In genomic region chr17:17837919-17838701, GRCm38 (mm10) we compare ENCODE assay signal across 8 mouse cellular contexts. TPM values are rescaled to one million over a fixed set of nuclear protein-coding genes. Genes with fewer than 3 reads are reported as not detected.
DNase-seq lines count a peak whose midpoint lies in the region; ATAC-seq lines count a peak whose summit lies in the region.

No protein-coding gene starts in this region.

- ATAC-seq in inflammation-experienced regulatory T-cells, adult 6 months: peak; percentile 97
- ATAC-seq in megakaryocyte-erythroid progenitor cell, adult 5-6 weeks (replicated peaks; ENCODE audit: low FRiP score, low TSS enrichment, poor library complexity, severe bottlenecking): peak; percentile 99

- intact Hi-C loops in left cerebral cortex, postnatal 10 days (cut with DNase I): no loop called here

- DNase-seq in adipocyte (ENCODE audit: low spot score): peak; percentile 98
- peak; percentile 93 for DNase-seq in embryo, embryonic 10 days (ENCODE audit: low spot score)
- DNase-seq in gastrocnemius, postnatal 10 days: peak; percentile 90
- peak; percentile 93 to 97 for DNase-seq in left cerebral cortex, postnatal 10 days (ENCODE audit: extremely low spot score in 1 of 2, low spot score in 2 of 2)
- DNase-seq in right cerebral cortex, postnatal 25 days: peak; percentile 93
- DNase-seq in urinary bladder, postnatal 4 days (ENCODE audit: low spot score in 2 of 2): peak; percentile 91 to 94

RNA-seq across cellular contexts. Expression of gene Spaca6, which starts 11.2 kb away (rescaled TPM):
- total RNA-seq in gastrocnemius, postnatal 10 days (2021): 10 to 100 TPM; 14.3 to 28.7 TPM
- 10 to 100 TPM in 2 of 3 experiments, 1 to 10 TPM in 1; 2.4 to 13.5 (median 12.6) TPM for polyA plus RNA-seq in inflammation-experienced regulatory T-cells, adult 6 months (2017; shearing (Covaris generic))
- 10 to 100 TPM; 80.5 to 82.2 TPM for total RNA-seq in left cerebral cortex, postnatal 10 days (2021)
- 2.9 and 4.6 TPM in 2 replicates for total RNA-seq in megakaryocyte-erythroid progenitor cell, adult 5-6 weeks (2014; fragmentation: Nextera tagmentation)
- 0.69 TPM in 1 of 2 replicates, not detected in the other for total RNA-seq in megakaryocyte-erythroid progenitor cell, adult 5-6 weeks (2017)

RNA-seq across cellular contexts. Expression of gene Has1, which starts 16.9 kb away (rescaled TPM):
- total RNA-seq in gastrocnemius, postnatal 10 days (2021): under 1 TPM; 0.09 to 0.19 TPM
- under 1 TPM in 1 of 3 experiments, not detected in 2; 0.12 TPM for polyA plus RNA-seq in inflammation-experienced regulatory T-cells, adult 6 months (2017; shearing (Covaris generic))
- total RNA-seq in left cerebral cortex, postnatal 10 days (2021): under 1 TPM; 0.20 to 0.64 TPM
- not detected in 2 replicates for total RNA-seq in megakaryocyte-erythroid progenitor cell, adult 5-6 weeks (2014; fragmentation: Nextera tagmentation)
- not detected in 2 replicates for total RNA-seq in megakaryocyte-erythroid progenitor cell, adult 5-6 weeks (2017)

RNA-seq across cellular contexts. Expression of gene Fpr1, which starts 45.6 kb away (rescaled TPM):
- under 1 TPM in 1 of 2 experiments, not detected in 1; 0.32 TPM for total RNA-seq in gastrocnemius, postnatal 10 days (2021)
- under 1 TPM in 1 of 3 experiments, not detected in 2; 0.72 TPM for polyA plus RNA-seq in inflammation-experienced regulatory T-cells, adult 6 months (2017; shearing (Covaris generic))
- total RNA-seq in left cerebral cortex, postnatal 10 days (2021): not detected
- total RNA-seq in megakaryocyte-erythroid progenitor cell, adult 5-6 weeks (2014; fragmentation: Nextera tagmentation): not detected in 2 replicates
- total RNA-seq in megakaryocyte-erythroid progenitor cell, adult 5-6 weeks (2017): not detected in 2 replicates

RNA-seq across cellular contexts. Expression of gene Fpr2, which starts 49.5 kb away (rescaled TPM):
- under 1 TPM in 1 of 2 experiments, not detected in 1; 0.47 TPM for total RNA-seq in gastrocnemius, postnatal 10 days (2021)
- under 1 TPM in 2 of 3 experiments, not detected in 1; 0.34 to 0.64 TPM for polyA plus RNA-seq in inflammation-experienced regulatory T-cells, adult 6 months (2017; shearing (Covaris generic))
- not detected for total RNA-seq in left cerebral cortex, postnatal 10 days (2021)
- not detected in 2 replicates for total RNA-seq in megakaryocyte-erythroid progenitor cell, adult 5-6 weeks (2014; fragmentation: Nextera tagmentation)
- total RNA-seq in megakaryocyte-erythroid progenitor cell, adult 5-6 weeks (2017): 0.56 and 1.4 TPM in 2 replicates

RNA-seq across cellular contexts. Expression of gene Fpr3, which starts 49.5 kb away (rescaled TPM):
- not detected for total RNA-seq in gastrocnemius, postnatal 10 days (2021)
- not detected for polyA plus RNA-seq in inflammation-experienced regulatory T-cells, adult 6 months (2017; shearing (Covaris generic))
- not detected for total RNA-seq in left cerebral cortex, postnatal 10 days (2021)
- total RNA-seq in megakaryocyte-erythroid progenitor cell, adult 5-6 weeks (2014; fragmentation: Nextera tagmentation): not detected in 2 replicates
- not detected in 2 replicates for total RNA-seq in megakaryocyte-erythroid progenitor cell, adult 5-6 weeks (2017)

Comparison
In these comparisons a context has a peak if more than half of its experiments do, and no peak if none do; other contexts are left out.
1. Peak in every context shown above with its lines: DNase-seq and ATAC-seq.